Mouse (Mus musculus): ENCODE measurements around the gene Ispd.

The Ispd gene

GRCm38 (mm10) chr12:36468325-36469044 lies 87.2 kb downstream of the Ispd start:
- DNase-seq (ENCODE audit: low spot score) = no peak

- DNase-seq (ENCODE audit: low spot score) = no peak
These were observed 90.2 kb downstream of the Ispd start for GRCm38 (mm10) chr12:36471411-36471810.

GRCm38 (mm10) chr12:36474171-36474570 lies 92.9 kb downstream of the Ispd start:
- no peak for DNase-seq (ENCODE audit: low spot score)

- no peak for DNase-seq (ENCODE audit: low spot score)
These were observed 94.0 kb downstream of the Ispd start for GRCm38 (mm10) chr12:36475269-36475668.

DNA sequence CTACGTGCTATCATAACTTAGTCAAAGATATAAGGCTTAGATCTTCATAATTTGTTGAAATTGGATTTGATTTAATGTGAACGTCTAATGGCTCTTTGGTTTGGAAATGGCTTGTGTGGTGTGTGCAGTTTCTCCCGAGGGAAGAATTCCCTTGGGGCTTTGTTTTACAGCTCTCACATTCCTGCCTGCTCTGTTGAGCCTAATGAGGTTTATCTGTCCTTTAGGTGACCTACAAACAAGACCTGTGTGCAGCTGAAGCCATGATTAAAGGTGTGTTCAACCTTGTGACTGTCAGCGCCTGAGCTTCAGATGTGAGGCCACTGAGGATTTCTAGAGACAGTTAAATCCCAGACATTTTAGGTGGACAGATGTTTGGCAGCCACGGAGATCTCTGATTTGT lies 95.2 kb downstream of the Ispd start:
- DNase-seq (ENCODE audit: low spot score) = peak; percentile 14

DNA sequence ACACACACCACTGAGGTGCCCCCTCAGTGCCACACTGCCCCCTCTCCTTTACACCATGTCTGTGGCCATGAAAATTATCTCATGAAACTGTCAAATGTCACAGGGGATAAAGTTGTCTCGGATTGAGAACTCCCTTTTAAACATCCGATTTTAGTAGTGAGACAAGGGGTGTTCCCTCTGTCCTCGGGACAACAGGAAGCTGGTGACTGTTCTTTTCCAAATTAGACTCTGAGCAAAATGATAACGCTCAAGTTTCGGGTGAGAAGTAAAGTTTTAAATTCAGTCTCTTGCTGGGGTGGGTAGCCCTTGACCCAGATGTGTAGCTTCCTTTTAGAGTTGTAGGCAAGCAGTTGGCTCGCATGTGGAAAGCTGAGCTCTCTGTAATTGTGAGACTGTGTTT lies 96.3 kb downstream of the Ispd start:
- DNase-seq (ENCODE audit: low spot score) = no peak

DNA sequence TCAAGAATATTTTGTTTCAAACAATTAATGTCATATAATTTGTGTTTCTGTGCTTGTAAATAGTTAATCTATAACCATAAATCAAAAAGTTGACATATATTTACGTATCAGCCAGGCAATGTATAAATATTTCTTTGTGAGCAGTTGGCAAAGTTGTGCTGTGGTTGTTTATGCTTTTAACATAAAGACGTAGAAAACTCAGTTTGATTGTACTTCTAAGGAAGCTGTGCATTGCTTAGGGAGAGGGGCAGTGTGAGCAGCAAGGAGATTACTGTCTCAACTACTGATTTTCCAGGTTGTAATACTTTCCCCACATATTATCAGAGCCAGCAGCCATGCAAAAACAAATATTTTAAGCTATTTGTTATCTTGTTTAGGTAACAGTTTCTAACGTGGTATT lies 96.7 kb downstream of the Ispd start:
- no peak for DNase-seq (ENCODE audit: low spot score)

GRCm38 (mm10) chr12:36481742-36482141 lies 100.5 kb downstream of the Ispd start:
- DNase-seq (ENCODE audit: low spot score) = peak; percentile 23

- DNase-seq (ENCODE audit: low spot score) = no peak
These were observed 102.1 kb downstream of the Ispd start for GRCm38 (mm10) chr12:36483346-36483745.

GRCm38 (mm10) chr12:36497565-36497964 lies 116.3 kb downstream of the Ispd start:
- DNase-seq (ENCODE audit: low spot score) = no peak

DNA sequence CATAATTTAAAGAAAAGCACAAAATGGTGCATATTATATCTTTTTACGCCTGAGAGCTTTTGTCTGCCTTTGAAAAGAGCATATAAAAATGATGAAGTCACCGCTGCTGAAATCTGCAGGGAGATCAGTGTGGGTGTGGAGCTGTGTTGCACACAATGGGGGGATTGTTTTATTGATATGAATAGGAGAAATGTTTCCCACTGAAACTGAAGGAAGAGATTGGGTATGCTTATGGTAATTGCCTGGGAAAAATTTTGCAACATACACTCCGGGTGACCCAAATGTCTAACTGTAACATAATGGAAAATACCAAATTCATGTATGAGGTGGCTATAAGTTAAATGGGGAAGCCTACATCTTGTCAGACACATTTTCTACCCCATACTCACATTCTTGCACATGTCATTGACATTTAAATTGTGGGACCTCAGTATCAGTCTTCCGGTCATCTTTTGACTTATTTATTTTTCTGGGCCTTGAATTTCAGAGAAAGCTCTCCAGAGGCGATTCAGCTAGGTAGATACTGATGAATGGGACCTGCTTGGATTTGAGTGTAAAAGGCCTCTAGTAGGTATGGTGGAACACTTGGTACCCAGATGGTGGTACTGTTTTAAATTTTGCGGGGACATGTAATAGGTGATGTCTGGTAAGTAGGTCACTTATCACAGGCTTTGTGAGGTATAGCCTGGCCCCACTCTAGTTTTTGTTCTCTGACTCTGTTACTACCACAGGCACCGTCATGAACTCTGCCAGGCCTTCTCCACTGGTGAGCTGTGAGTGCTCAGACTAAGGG lies 126.1 kb downstream of the Ispd start:
- no peak for DNase-seq (ENCODE audit: low spot score)

DNA sequence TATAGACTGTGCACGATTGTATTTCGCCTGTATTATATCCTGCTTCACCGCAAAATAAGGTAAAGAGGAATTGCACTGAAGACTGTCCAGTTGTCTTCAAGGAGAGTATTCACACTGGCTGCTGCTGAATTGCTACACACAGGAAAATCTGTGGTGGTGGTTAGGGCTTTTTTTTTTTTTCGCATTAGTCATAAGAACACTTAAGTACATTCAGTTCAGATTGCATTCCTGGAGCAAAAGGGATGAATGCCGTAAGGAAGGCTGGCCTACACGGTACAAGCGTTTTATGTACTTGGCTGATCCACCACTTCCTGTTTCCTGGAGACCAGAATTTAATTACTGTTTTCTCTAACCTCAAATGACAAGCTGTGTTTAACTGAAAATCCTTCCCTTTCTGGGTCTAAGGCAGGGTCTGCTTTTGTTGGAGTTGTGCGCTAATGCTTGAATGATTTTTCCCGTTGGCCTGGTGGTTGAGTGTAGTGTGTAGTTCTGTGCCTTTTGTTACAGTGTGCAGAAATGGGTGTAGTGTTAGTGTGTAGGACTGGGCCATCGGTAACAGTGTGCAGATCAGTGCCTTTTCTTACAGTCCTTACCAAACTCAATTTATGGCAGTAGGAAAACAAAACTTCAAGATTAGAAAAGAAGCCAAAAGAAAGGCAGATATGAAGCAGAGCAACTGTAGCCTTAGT lies 128.8 kb downstream of the Ispd start:
- DNase-seq (ENCODE audit: low spot score) = no peak

- DNase-seq (ENCODE audit: low spot score) = no peak
These were observed 140.5 kb downstream of the Ispd start for GRCm38 (mm10) chr12:36521774-36522173.

GRCm38 (mm10) chr12:36523515-36523914 lies 142.3 kb downstream of the Ispd start:
- DNase-seq (ENCODE audit: low spot score) = peak; percentile 60

GRCm38 (mm10) chr12:36530920-36531319 lies 149.7 kb downstream of the Ispd start:
- DNase-seq (ENCODE audit: low spot score) = no peak

DNA sequence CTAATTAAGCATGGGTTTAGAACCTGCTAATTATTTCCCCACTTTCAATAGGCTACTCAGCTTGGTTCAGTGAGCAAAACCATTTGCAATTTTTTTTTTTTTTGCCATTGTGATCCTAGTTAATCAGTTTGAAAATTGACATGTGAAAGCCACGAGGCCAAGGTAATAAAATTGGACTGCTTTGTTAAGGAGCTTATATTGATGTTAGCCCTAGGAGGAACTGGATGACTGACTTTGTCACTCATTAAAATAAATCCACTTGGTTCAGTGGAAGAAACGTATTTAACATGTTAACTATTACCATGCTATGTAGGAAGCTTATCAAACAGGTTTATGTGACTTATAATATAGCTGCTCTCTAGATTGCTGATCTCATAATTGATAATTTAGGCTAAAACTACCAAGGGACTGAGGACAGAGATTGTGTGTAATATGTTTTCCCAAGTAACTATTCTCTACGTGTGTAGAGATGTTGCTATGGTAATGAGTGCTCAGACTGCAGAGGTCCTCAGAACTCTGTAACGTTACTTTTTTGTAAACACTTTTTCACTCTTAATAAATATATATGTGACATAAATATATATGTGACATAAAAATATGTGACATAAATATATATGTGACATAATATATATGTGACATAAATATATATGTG lies 150.3 kb downstream of the Ispd start:
- DNase-seq (ENCODE audit: low spot score) = no peak

- no peak for DNase-seq (ENCODE audit: low spot score)
These were observed 151.3 kb downstream of the Ispd start for GRCm38 (mm10) chr12:36532525-36532924.

- DNase-seq (ENCODE audit: low spot score) = no peak
These were observed 152.1 kb downstream of the Ispd start for GRCm38 (mm10) chr12:36533160-36533900.

DNA sequence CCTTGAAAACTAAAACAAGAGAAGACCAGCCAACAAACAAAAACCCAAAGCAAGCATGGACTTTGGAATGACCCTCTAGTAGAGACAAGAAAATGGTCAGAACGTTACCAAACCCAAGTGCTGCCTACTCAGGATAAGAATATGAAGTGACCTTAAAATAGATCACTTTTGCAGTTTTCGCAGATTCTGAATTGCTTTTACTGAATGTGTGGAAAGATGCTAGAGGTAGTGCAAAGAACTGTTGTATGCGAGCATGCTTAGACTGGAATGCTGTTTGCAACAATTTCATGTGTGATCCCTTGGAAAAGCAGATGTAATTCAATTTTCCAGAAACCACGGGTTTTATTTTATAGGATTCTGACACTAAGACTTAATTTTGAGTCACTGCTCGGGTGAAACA lies 153.3 kb downstream of the Ispd start:
- no peak for DNase-seq (ENCODE audit: low spot score)

- no peak for DNase-seq (ENCODE audit: low spot score)
These were observed 164.1 kb downstream of the Ispd start for GRCm38 (mm10) chr12:36545318-36545717.

GRCm38 (mm10) chr12:36549474-36549873 lies 168.2 kb downstream of the Ispd start:
- DNase-seq (ENCODE audit: low spot score) = no peak

DNA sequence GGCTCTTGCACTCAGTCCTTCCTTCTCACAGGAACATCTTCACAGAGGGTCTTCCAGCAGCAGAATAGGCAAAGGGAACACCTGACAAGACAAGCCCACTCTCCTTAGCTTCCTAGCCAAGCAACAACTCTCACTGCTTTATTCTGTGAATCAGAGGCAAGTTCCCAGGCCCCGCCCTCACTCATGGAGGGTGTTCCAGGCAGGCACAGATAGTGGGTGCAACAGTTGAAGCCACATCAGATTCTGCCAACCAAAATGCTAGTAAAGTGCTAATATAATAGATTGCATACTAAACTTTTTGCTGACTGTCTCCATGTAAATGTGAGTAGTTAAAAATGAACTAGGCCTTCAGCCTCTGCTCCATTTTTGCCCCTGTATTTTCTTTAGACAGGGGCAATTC lies 173.4 kb downstream of the Ispd start:
- no peak for DNase-seq (ENCODE audit: low spot score)
